Mouse (Mus musculus): ENCODE data around the gene D930048N14Rik. TPM values are rescaled to one million over a fixed set of nuclear protein-coding genes. Genes with fewer than 3 reads are reported as not detected.
A peak's percentile ranks its signal among the peaks of the same experiment; 100 is the strongest.
"Not testable (repeated sequence)": the region's sequence is repeated elsewhere in the genome, so short reads cannot be mapped to it uniquely, and the experiment has no call there.

D930048N14Rik gene
- polyA plus RNA-seq, 1 experiment from 2014 or later = 2.8 TPM

GRCm38 (mm10) chr11:51621776-51622175 lies 29.0 kb upstream of the D930048N14Rik start:
- no peak overlapping the region for H3K4me2 ChIP-seq (ENCODE audit: low read depth, low read length)

GRCm38 (mm10) chr11:51622971-51623491 lies 27.7 kb upstream of the D930048N14Rik start:
- no peak overlapping the region for H3K4me2 ChIP-seq (ENCODE audit: low read depth, low read length)
- no peak overlapping the region for H3K9ac ChIP-seq (ENCODE audit: low read depth, low read length)
- DNase-seq (ENCODE audit: low spot score) (no peak), ATAC-seq (ENCODE audit: low read depth) (no peak)
- no peak overlapping the region for H3K4me3 ChIP-seq (ENCODE audit: low read depth, low read length)
- H3K9me3 ChIP-seq (ENCODE audit: control insufficient read depth, low read length) = no peaks in the 10 kb centered on the region
- H3K27ac ChIP-seq (replicated peaks; ENCODE audit: low read depth, low read length) = no peak overlapping the region
- H3K4me1 ChIP-seq (ENCODE audit: control insufficient read depth, insufficient read depth, low read length) = peaks cover 8% of the 10 kb centered on the region
- 88% methylated on average over 7 of the region's 7 CpGs for WGBS
- no peaks in the 10 kb centered on the region for H3K27me3 ChIP-seq (replicated peaks; ENCODE audit: control insufficient read depth, insufficient read depth, low read length)
- peaks cover 65% of the 10 kb centered on the region for H3K36me3 ChIP-seq (ENCODE audit: control insufficient read depth, insufficient read depth, low read length)

More at GRCm38 (mm10) chr11:51621776-51622175, 29.0 kb upstream of the D930048N14Rik start:
- Histone ChIP-seq H3K36me3 (ENCODE audit: control insufficient read depth, insufficient read depth, low read length) (peaks cover 53% of the 10 kb centered on the region), H3K4me3 (ENCODE audit: low read depth, low read length) (no peak overlapping the region), H3K27me3 (replicated peaks; ENCODE audit: control insufficient read depth, insufficient read depth, low read length) (no peaks in the 10 kb centered on the region), H3K9ac (ENCODE audit: low read depth, low read length) (no peak overlapping the region), H3K27ac (replicated peaks; ENCODE audit: low read depth, low read length) (no peak overlapping the region), H3K9me3 (ENCODE audit: control insufficient read depth, low read length) (no peaks in the 10 kb centered on the region), H3K4me1 (ENCODE audit: control insufficient read depth, insufficient read depth, low read length) (peaks cover 8% of the 10 kb centered on the region)
- WGBS = 97% methylated on average over 2 of the region's 2 CpGs
- DNase-seq (ENCODE audit: low spot score) (no peak), ATAC-seq (ENCODE audit: low read depth) (no peak)

GRCm38 (mm10) chr11:51625187-51625820 lies 25.4 kb upstream of the D930048N14Rik start:
- H3K36me3 ChIP-seq (ENCODE audit: control insufficient read depth, insufficient read depth, low read length) = peaks cover 75% of the 10 kb centered on the region
- H3K4me2 ChIP-seq (ENCODE audit: low read depth, low read length) = no peak overlapping the region
- no peak overlapping the region for H3K9ac ChIP-seq (ENCODE audit: low read depth, low read length)
- no peaks in the 10 kb centered on the region for H3K27me3 ChIP-seq (replicated peaks; ENCODE audit: control insufficient read depth, insufficient read depth, low read length)
- ATAC-seq (ENCODE audit: low read depth) (no peak), DNase-seq (ENCODE audit: low spot score) (no peak)
- no peak overlapping the region for H3K27ac ChIP-seq (replicated peaks; ENCODE audit: low read depth, low read length)
- peaks cover 7% of the 10 kb centered on the region for H3K4me1 ChIP-seq (ENCODE audit: control insufficient read depth, insufficient read depth, low read length)
- no peaks in the 10 kb centered on the region for H3K9me3 ChIP-seq (ENCODE audit: control insufficient read depth, low read length)
- no peak overlapping the region for H3K4me3 ChIP-seq (ENCODE audit: low read depth, low read length)
- 81% methylated on average over 5 of the region's 5 CpGs for whole genome bisulfite sequencing

GRCm38 (mm10) chr11:51627425-51627824 lies 23.3 kb upstream of the D930048N14Rik start:
- no peak overlapping the region for H3K4me2 ChIP-seq (ENCODE audit: low read depth, low read length)
- no peak for ATAC-seq (ENCODE audit: low read depth)
- H3K27ac ChIP-seq (replicated peaks; ENCODE audit: low read depth, low read length) = no peak overlapping the region
- no peaks in the 10 kb centered on the region for H3K27me3 ChIP-seq (replicated peaks; ENCODE audit: control insufficient read depth, insufficient read depth, low read length)
- no peak for DNase-seq (ENCODE audit: low spot score)
- no peak overlapping the region for H3K9ac ChIP-seq (ENCODE audit: low read depth, low read length)
- no peaks in the 10 kb centered on the region for H3K9me3 ChIP-seq (ENCODE audit: control insufficient read depth, low read length)
- WGBS = 92% methylated on average over 9 of the region's 9 CpGs
- no peak overlapping the region for H3K4me3 ChIP-seq (ENCODE audit: low read depth, low read length)
- peaks cover 65% of the 10 kb centered on the region for H3K36me3 ChIP-seq (ENCODE audit: control insufficient read depth, insufficient read depth, low read length)
- H3K4me1 ChIP-seq (ENCODE audit: control insufficient read depth, insufficient read depth, low read length) = no peaks in the 10 kb centered on the region

GRCm38 (mm10) chr11:51627907-51628306 lies 22.8 kb upstream of the D930048N14Rik start:
- Histone ChIP-seq H3K36me3 (ENCODE audit: control insufficient read depth, insufficient read depth, low read length) (peaks cover 61% of the 10 kb centered on the region), H3K4me3 (ENCODE audit: low read depth, low read length) (no peak overlapping the region), H3K27me3 (replicated peaks; ENCODE audit: control insufficient read depth, insufficient read depth, low read length) (no peaks in the 10 kb centered on the region), H3K4me1 (ENCODE audit: control insufficient read depth, insufficient read depth, low read length) (no peaks in the 10 kb centered on the region), H3K9ac (ENCODE audit: low read depth, low read length) (no peak overlapping the region), H3K9me3 (ENCODE audit: control insufficient read depth, low read length) (no peaks in the 10 kb centered on the region), H3K27ac (replicated peaks; ENCODE audit: low read depth, low read length) (no peak overlapping the region), H3K4me2 (ENCODE audit: low read depth, low read length) (no peak overlapping the region)
- WGBS = 85% methylated on average over 8 of the region's 8 CpGs
- DNase-seq (ENCODE audit: low spot score) (no peak), ATAC-seq (ENCODE audit: low read depth) (peak; percentile 30; the same call in 1 of the 2 replicates)

GRCm38 (mm10) chr11:51629651-51630314 lies 21.0 kb upstream of the D930048N14Rik start:
- no peaks in the 10 kb centered on the region for H3K9me3 ChIP-seq (ENCODE audit: control insufficient read depth, low read length)
- no peaks in the 10 kb centered on the region for H3K27me3 ChIP-seq (replicated peaks; ENCODE audit: control insufficient read depth, insufficient read depth, low read length)
- DNase-seq (ENCODE audit: low spot score) (no peak), ATAC-seq (ENCODE audit: low read depth) (no peak)
- peaks cover 42% of the 10 kb centered on the region for H3K36me3 ChIP-seq (ENCODE audit: control insufficient read depth, insufficient read depth, low read length)
- H3K4me2 ChIP-seq (ENCODE audit: low read depth, low read length) = no peak overlapping the region
- H3K4me1 ChIP-seq (ENCODE audit: control insufficient read depth, insufficient read depth, low read length) = no peaks in the 10 kb centered on the region
- H3K27ac ChIP-seq (replicated peaks; ENCODE audit: low read depth, low read length) = no peak overlapping the region
- 79% methylated on average over 15 of the region's 15 CpGs for WGBS
- H3K9ac ChIP-seq (ENCODE audit: low read depth, low read length) = no peak overlapping the region
- no peak overlapping the region for H3K4me3 ChIP-seq (ENCODE audit: low read depth, low read length)

GRCm38 (mm10) chr11:51632130-51632753 lies 18.5 kb upstream of the D930048N14Rik start:
- no peak overlapping the region for H3K4me3 ChIP-seq (ENCODE audit: low read depth, low read length)
- H3K4me2 ChIP-seq (ENCODE audit: low read depth, low read length) = no peak overlapping the region
- no peak overlapping the region for H3K9ac ChIP-seq (ENCODE audit: low read depth, low read length)
- ATAC-seq (ENCODE audit: low read depth) (no peak), DNase-seq (ENCODE audit: low spot score) (no peak)
- 83% methylated on average over 6 of the region's 6 CpGs for WGBS
- H3K36me3 ChIP-seq (ENCODE audit: control insufficient read depth, insufficient read depth, low read length) = peaks cover 18% of the 10 kb centered on the region
- no peaks in the 10 kb centered on the region for H3K9me3 ChIP-seq (ENCODE audit: control insufficient read depth, low read length)
- no peak overlapping the region for H3K27ac ChIP-seq (replicated peaks; ENCODE audit: low read depth, low read length)
- no peaks in the 10 kb centered on the region for H3K27me3 ChIP-seq (replicated peaks; ENCODE audit: control insufficient read depth, insufficient read depth, low read length)
- H3K4me1 ChIP-seq (ENCODE audit: control insufficient read depth, insufficient read depth, low read length) = peaks cover 7% of the 10 kb centered on the region; the same call in 1 of the 2 replicates

- 92% methylated on average over 7 of the region's 7 CpGs for WGBS
- not testable (repeated sequence) for H3K4me2 ChIP-seq (ENCODE audit: low read depth, low read length); H3K27me3 ChIP-seq (replicated peaks; ENCODE audit: control insufficient read depth, insufficient read depth, low read length); H3K9me3 ChIP-seq (ENCODE audit: control insufficient read depth, low read length); ATAC-seq (ENCODE audit: low read depth); H3K9ac ChIP-seq (ENCODE audit: low read depth, low read length); H3K36me3 ChIP-seq (ENCODE audit: control insufficient read depth, insufficient read depth, low read length); H3K4me3 ChIP-seq (ENCODE audit: low read depth, low read length); H3K27ac ChIP-seq (replicated peaks; ENCODE audit: low read depth, low read length); DNase-seq (ENCODE audit: low spot score)
- peaks cover 11% of the 10 kb centered on the region; the same call in 1 of the 2 replicates for H3K4me1 ChIP-seq (ENCODE audit: control insufficient read depth, insufficient read depth, low read length)
These were observed 17.6 kb upstream of the D930048N14Rik start for GRCm38 (mm10) chr11:51633200-51633599.

Measured in embryonic facial prominence, embryonic 14.5 days (tissue).